Mouse (Mus musculus): ENCODE data around the gene Gm20920. TPM values are rescaled to one million over a fixed set of nuclear protein-coding genes. Genes with fewer than 3 reads are reported as not detected.
"Not testable (repeated sequence)": the region's sequence is repeated elsewhere in the genome, so short reads cannot be mapped to it uniquely, and the experiment has no call there.

Gm20920 gene
- not detected in 2 replicates for polyA plus RNA-seq (2014; fragmentation: Nextera tagmentation; extraction: Ambion mirVana)

GRCm38 (mm10) chrY:51851820-51852219, at the start of gene Gm20920:
Gene Gm20920, plus strand, starts transcription at chrY:51852120.
- H3K4me2 ChIP-seq (ENCODE audit: low read depth, severe bottlenecking); H3K36me3 ChIP-seq (ENCODE audit: control insufficient read depth, insufficient read depth, low read length); DNase-seq (ENCODE audit: low spot score); ATAC-seq (ENCODE audit: insufficient number of reproducible peaks, low FRiP score, low TSS enrichment, low read depth); H3K4me1 ChIP-seq (ENCODE audit: control insufficient read depth, insufficient read depth, low read length); H3K9ac ChIP-seq (ENCODE audit: low read length); H3K4me3 ChIP-seq (ENCODE audit: low read depth, low read length); H3K27me3 ChIP-seq (ENCODE audit: control insufficient read depth, insufficient read depth, low read length); H3K27ac ChIP-seq (replicated peaks; ENCODE audit: low read depth, low read length); H3K9me3 ChIP-seq (ENCODE audit: control insufficient read depth, low read length): not testable (repeated sequence)
- no CpG with 5 or more reads among the region's 6 CpGs for WGBS

Data from limb, embryonic 11.5 days (tissue).